Mouse (Mus musculus) myocyte (in vitro differentiated cells): Measurements from ENCODE around the gene Nlgn2.

Experiments used
- CEBPB ChIP-seq: IDR thresholded peaks from 2 replicates; pipeline ENCODE4 v1.6.1; 2011; ENCODE audit warnings: mild to moderate bottlenecking, moderate library complexity; ENCODE audit not compliant: poor library complexity, insufficient read depth, severe bottlenecking
- MYOD1 ChIP-seq, 3 experiments: IDR thresholded peaks; one replicate each; pipeline ENCODE4 v1.6.1; 2011; ENCODE audit warnings: control low read depth in 2 of 3, low read depth in 2 of 3, mild to moderate bottlenecking in 2 of 3, moderate library complexity in 1 of 3; ENCODE audit not compliant: insufficient read length in 2 of 3, control insufficient read depth in 1 of 3
- MYOG ChIP-seq, 3 experiments: IDR thresholded peaks; one replicate each; pipeline ENCODE4 v1.6.1; 2011; ENCODE audit warnings: control low read depth in 2 of 3, low read depth in 2 of 3, mild to moderate bottlenecking in 2 of 3; ENCODE audit not compliant: insufficient read length in 2 of 3, control insufficient read depth in 1 of 3, insufficient read depth in 1 of 3
- POLR2A ChIP-seq: IDR thresholded peaks from one replicate; pipeline ENCODE4 v1.6.1; 2011; ENCODE audit warnings: low read depth, mild to moderate bottlenecking, control low read depth, moderate library complexity; ENCODE audit not compliant: insufficient read length
- REST ChIP-seq: IDR thresholded peaks from one replicate; pipeline ENCODE4 v1.6.1; 2011; ENCODE audit warnings: mild to moderate bottlenecking, control low read depth, moderate library complexity; ENCODE audit not compliant: insufficient read depth, insufficient read length
- TCF12 ChIP-seq: IDR thresholded peaks from one replicate; pipeline ENCODE4 v1.6.1; 2011; ENCODE audit warnings: mild to moderate bottlenecking, control low read depth; ENCODE audit not compliant: poor library complexity, insufficient read depth, severe bottlenecking
- TCF3 ChIP-seq: IDR thresholded peaks from one replicate; pipeline ENCODE4 v1.6.1; 2011; ENCODE audit warnings: low read depth, control low read depth; ENCODE audit not compliant: insufficient read length
- USF1 ChIP-seq: IDR thresholded peaks from one replicate; pipeline ENCODE4 v1.6.1; 2011; ENCODE audit warnings: low read depth, mild to moderate bottlenecking, control low read depth, moderate library complexity

GRCm38 (mm10) chr11:69778985-69779384, 58.6 kb downstream of the Nlgn2 start:
- TF ChIP-seq POLR2A: no peak
- no peak for TF ChIP-seq TCF12
- TF ChIP-seq TCF3: no peak
- no peak for TF ChIP-seq CEBPB
- no peak for TF ChIP-seq REST
- TF ChIP-seq MYOD1 (IDR thresholded peaks at IDR 0.05; ENCODE audit: control insufficient read depth in 1 of 3, insufficient read length in 2 of 3, low read depth in 2 of 3): no peak
- no peak for TF ChIP-seq MYOG (IDR thresholded peaks at IDR 0.05; ENCODE audit: control insufficient read depth in 1 of 3, insufficient read depth in 1 of 3, insufficient read length in 2 of 3, low read depth in 2 of 3)
- TF ChIP-seq USF1: no peak
